Mouse (Mus musculus) lung, adult 2 months (tissue): ENCODE results near the gene Cramp1l.

Experiments used
- CTCF ChIP-seq: fragments of 200-500 bp; IDR thresholded peaks from 2 replicates; pipeline ENCODE4 v1.5.1; 2011; ENCODE audit warnings: mild to moderate bottlenecking, low read length, control low read depth; ENCODE audit not compliant: insufficient read depth
- POLR2A ChIP-seq: fragments of 200-500 bp; IDR thresholded peaks from 2 replicates; pipeline ENCODE4 v1.6.1; 2011; ENCODE audit warnings: low read depth, mild to moderate bottlenecking, control low read depth, low read length, borderline replicate concordance; ENCODE audit errors: extremely low read depth

DNA sequence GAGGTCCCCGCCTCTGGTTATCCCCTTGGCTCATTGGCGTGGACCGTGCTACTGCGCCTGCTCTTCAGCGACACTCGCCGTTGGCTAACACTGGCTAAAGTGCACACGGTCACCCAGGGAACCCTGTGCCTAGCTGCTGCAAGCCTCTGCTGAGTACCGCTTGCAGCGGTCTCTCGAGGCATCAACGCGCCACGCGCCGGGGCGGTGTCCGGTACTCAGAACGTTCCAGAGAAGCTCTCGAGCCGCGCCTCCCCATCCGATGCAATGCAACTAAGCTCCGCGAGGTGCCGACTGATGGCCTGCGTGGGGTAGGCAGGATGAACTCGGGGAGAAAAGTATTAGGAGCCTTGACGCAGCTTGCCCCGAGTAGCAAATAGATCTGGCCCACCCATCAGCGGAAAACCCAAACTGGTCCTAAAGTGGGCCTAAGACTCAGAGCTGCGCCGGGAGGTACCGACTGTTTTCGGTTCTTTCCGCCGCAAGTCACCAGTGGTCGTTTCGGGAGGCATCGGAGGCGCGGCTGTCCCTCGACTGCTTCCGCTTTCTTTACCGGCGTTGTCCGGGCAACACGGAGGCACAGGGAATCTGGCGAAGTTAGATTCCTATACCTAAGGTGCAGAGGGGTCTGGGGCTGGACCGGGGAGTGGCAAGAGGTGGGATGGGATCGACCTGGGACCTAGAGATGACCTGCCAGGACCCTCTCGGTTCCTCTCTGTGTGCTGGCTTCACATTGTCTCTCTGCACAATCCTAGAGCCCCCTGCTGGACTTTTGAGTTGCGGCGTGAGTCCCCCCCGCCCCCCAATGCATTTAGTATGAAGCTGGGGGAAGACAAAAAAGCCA is 924 bp upstream of the Cramp1l start:
- TF ChIP-seq CTCF (0 out of 2 replicates have a peak, but pooled peaks have one; percentile 8), POLR2A (peak; percentile 75; the same call in 1 of the 2 replicates)
